Mouse (Mus musculus) retina, postnatal 7 days (tissue): ENCODE results near the gene Bloc1s2.
A peak's percentile ranks its signal among the peaks of the same experiment; 100 is the strongest.

Source experiments
- DNase-seq: peaks from one replicate; pipeline ENCODE4 v3.0.0-alpha.2; 2012; ENCODE audit warnings: low read depth, low spot score

Gene Bloc1s2

GRCm38 (mm10) chr19:44145702-44146567 is at the start of gene Bloc1s2:
TSS of gene Bloc1s2 (minus strand) at chr19:44146446.
- peak; percentile 72 for DNase-seq

- DNase-seq, result peak; percentile 49
These were observed 48.9 kb upstream of the Bloc1s2 start for GRCm38 (mm10) chr19:44195138-44195537.

GRCm38 (mm10) chr19:44193906-44194305 is 47.7 kb upstream of the Bloc1s2 start:
- DNase-seq, result no peak

- no peak for DNase-seq
These were observed 46.1 kb upstream of the Bloc1s2 start, which contains the start of gene Pkd2l1 for GRCm38 (mm10) chr19:44192342-44192741. TSS of gene Pkd2l1 (minus strand) at chr19:44192442.

GRCm38 (mm10) chr19:44189056-44189455 is 42.8 kb upstream of the Bloc1s2 start:
- no peak for DNase-seq

- DNase-seq, result no peak
These were observed 37.7 kb upstream of the Bloc1s2 start for GRCm38 (mm10) chr19:44183968-44184367.

- DNase-seq, result no peak
These were observed 34.3 kb upstream of the Bloc1s2 start for GRCm38 (mm10) chr19:44180502-44180901.

GRCm38 (mm10) chr19:44176741-44177140 is 30.5 kb upstream of the Bloc1s2 start:
- no peak for DNase-seq

GRCm38 (mm10) chr19:44174835-44175234 is 28.6 kb upstream of the Bloc1s2 start:
- DNase-seq, result no peak

- peak; percentile 13 for DNase-seq
These were observed 15.3 kb upstream of the Bloc1s2 start for GRCm38 (mm10) chr19:44161515-44161914.

- no peak for DNase-seq
These were observed 13.1 kb upstream of the Bloc1s2 start for GRCm38 (mm10) chr19:44159386-44159785.

GRCm38 (mm10) chr19:44157005-44157404 is 10.8 kb upstream of the Bloc1s2 start:
- DNase-seq, result no peak

GRCm38 (mm10) chr19:44153781-44154180 is 7.5 kb upstream of the Bloc1s2 start:
- no peak for DNase-seq

GRCm38 (mm10) chr19:44148991-44149390 is 2.7 kb upstream of the Bloc1s2 start:
- no peak for DNase-seq

- DNase-seq, result no peak
These were observed 2.1 kb upstream of the Bloc1s2 start for GRCm38 (mm10) chr19:44148345-44148744.

GRCm38 (mm10) chr19:44146951-44147350 is 705 bp upstream of the Bloc1s2 start:
- no peak for DNase-seq

GRCm38 (mm10) chr19:44146568-44146879 is 278 bp upstream of the Bloc1s2 start:
- DNase-seq, result no peak

- DNase-seq, result no peak
These were observed 1.9 kb downstream of the Bloc1s2 start for GRCm38 (mm10) chr19:44144366-44144765.

- no peak for DNase-seq
These were observed 10.2 kb downstream of the Bloc1s2 start for GRCm38 (mm10) chr19:44135960-44136485.

GRCm38 (mm10) chr19:44135072-44135959 is 10.9 kb downstream of the Bloc1s2 start, which contains the start of gene Cwf19l1:
TSS of gene Cwf19l1 (minus strand) at chr19:44135876.
- peak; percentile 86 for DNase-seq

- no peak for DNase-seq
These were observed 13.3 kb downstream of the Bloc1s2 start for GRCm38 (mm10) chr19:44132917-44133316.

- DNase-seq, result no peak
These were observed 17.7 kb downstream of the Bloc1s2 start for GRCm38 (mm10) chr19:44128560-44128959.
